Mouse (Mus musculus) stomach, postnatal 0 days (tissue): ENCODE measurements around the gene Gm26920.

ENCODE experiments used
- CTCF ChIP-seq: IDR thresholded peaks from 2 replicates; pipeline ENCODE4 v1.5.1; 2016; ENCODE audit warnings: antibody characterized with exemption, low read depth, mild to moderate bottlenecking, moderate library complexity
- EP300 ChIP-seq: optimal IDR thresholded peaks from 2 replicates; pipeline ENCODE3; 2016; ENCODE audit warnings: antibody characterized with exemption

DNA sequence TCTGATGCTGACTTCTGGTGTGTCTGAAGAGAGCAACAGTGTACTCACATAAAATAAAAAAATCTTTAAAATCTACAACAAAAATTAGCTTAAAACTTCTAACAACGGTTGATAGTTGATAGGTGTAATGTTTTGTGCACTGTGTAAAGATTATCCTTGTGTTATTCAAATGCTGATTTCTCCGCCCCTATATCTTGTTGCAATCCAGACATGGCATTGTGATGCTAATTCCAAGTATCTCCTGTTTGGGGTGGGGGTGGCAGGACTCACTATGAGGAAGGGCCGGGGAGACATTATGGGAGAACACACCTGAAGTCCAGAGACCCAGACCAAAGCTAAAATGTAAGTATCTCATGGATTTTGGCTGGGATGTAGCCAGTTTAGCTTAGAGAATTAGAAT, 58.8 kb downstream of the Gm26920 start:
- TF ChIP-seq CTCF (no peak), EP300 (no peak)
